Mouse (Mus musculus): ENCODE results near the gene Mynn. TPM values are rescaled to one million over a fixed set of nuclear protein-coding genes. Genes with fewer than 3 reads are reported as not detected.

The Mynn gene
- total RNA-seq, 2 experiments from 2014 or later = 13.7 to 16.7 TPM

GRCm38 (mm10) chr3:30633681-30634080, 31.8 kb downstream of the Mynn start:
- DNase-seq = no peak
- intact Hi-C loops (cut with DNase I) = no loop called here

- DNase-seq = no peak
- intact Hi-C loops (cut with DNase I) = no loop called here
These were observed 33.8 kb downstream of the Mynn start for GRCm38 (mm10) chr3:30635629-30636028.

GRCm38 (mm10) chr3:30644207-30644606, 42.3 kb downstream of the Mynn start, which contains the start of gene Lrriq4:
TSS of gene Lrriq4 (plus strand) at chr3:30644507.
- intact Hi-C loops (cut with DNase I) = no loop called here
- no peak for DNase-seq

- DNase-seq = no peak
- intact Hi-C loops (cut with DNase I) = no loop called here
These were observed 44.9 kb downstream of the Mynn start for GRCm38 (mm10) chr3:30646761-30647160.

- intact Hi-C loops (cut with DNase I) = no loop called here
- peak; percentile 6 to 18 for DNase-seq
These were observed 45.7 kb downstream of the Mynn start, which contains the start of gene Lrrc34 for GRCm38 (mm10) chr3:30647440-30648090. TSS of gene Lrrc34 (minus strand) at chr3:30647869.

GRCm38 (mm10) chr3:30648466-30648865, 46.6 kb downstream of the Mynn start:
- intact Hi-C loops (cut with DNase I) = no loop called here
- no peak for DNase-seq

- no peak for DNase-seq
- intact Hi-C loops (cut with DNase I) = no loop called here
These were observed 48.4 kb downstream of the Mynn start for GRCm38 (mm10) chr3:30650062-30650841.

- intact Hi-C loops (cut with DNase I) = no loop called here
- DNase-seq = no peak
These were observed 54.1 kb downstream of the Mynn start for GRCm38 (mm10) chr3:30655937-30656336.

GRCm38 (mm10) chr3:30658486-30658885, 56.6 kb downstream of the Mynn start:
- no peak for DNase-seq
- intact Hi-C loops (cut with DNase I) = no loop called here

Other genes with a start within 250 kb of the Mynn start
- gene Mecom, start 54.1 kb upstream of the Mynn start, total RNA-seq (2021) = 10 to 100 TPM; 16.9 to 21.6 TPM
- gene Actrt3, start 2.1 kb upstream of the Mynn start, total RNA-seq (2021) = not detected
- gene Lrriq4, start 42.4 kb downstream of the Mynn start, total RNA-seq (2021) = not detected
- not detected for gene Lrrc34, start 45.8 kb downstream of the Mynn start, total RNA-seq (2021)
- gene Lrrc31, start 97.8 kb downstream of the Mynn start, total RNA-seq (2021) = under 1 TPM; 0.24 to 0.31 TPM
- not detected for gene Samd7, start 144.2 kb downstream of the Mynn start, total RNA-seq (2021)
- gene Sec62, start 190.8 kb downstream of the Mynn start, total RNA-seq (2021) = 10 to 100 TPM; 41.4 to 43.2 TPM